Mouse (Mus musculus) monocyte, adult 2 months (primary cell): ENCODE data around the gene Ybx3.

ENCODE experiments used
- DNase-seq, 2 experiments: peaks; one replicate each; pipeline ENCODE4 v3.0.0; 2022; ENCODE audit warnings: low spot score in 2 of 2, low read depth in 1 of 2

The Ybx3 gene

DNA sequence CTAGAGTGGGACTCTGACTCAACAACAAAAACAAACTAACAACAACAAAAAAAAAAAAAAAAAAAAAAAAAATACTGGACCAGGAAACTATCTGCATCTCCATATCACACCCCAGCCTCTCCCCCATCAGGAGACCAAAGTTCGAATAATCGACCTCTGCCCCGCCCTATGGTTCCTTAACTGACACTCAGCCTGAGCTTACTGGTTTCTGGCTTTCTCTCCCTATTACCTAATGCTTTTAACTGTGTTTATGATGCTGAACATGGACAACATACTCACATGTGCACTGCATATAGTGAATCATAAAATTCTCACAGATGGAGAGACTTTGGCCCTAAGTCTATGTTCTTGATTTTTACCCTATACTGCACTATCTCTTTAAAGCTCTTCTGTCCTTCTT, 49.0 kb downstream of the Ybx3 start:
- DNase-seq = no peak

DNA sequence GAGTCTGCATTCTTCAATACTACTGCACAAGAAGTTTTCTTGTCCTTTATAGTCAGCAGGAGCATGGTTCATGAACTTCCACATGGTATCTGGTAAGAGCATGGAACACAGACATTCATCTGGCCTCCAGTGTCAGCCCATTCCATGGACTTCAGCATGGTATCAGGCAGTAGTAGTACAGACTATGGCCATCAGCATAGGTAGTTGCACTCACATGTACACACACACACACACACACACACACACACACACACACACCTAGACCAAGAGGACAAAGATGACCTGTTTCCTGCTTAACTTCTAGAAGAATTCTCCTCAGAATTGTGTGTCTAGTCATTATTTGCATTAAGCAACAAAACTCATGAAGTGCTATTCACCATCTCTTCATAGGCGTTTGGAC, 49.5 kb downstream of the Ybx3 start:
- no peak for DNase-seq

DNA sequence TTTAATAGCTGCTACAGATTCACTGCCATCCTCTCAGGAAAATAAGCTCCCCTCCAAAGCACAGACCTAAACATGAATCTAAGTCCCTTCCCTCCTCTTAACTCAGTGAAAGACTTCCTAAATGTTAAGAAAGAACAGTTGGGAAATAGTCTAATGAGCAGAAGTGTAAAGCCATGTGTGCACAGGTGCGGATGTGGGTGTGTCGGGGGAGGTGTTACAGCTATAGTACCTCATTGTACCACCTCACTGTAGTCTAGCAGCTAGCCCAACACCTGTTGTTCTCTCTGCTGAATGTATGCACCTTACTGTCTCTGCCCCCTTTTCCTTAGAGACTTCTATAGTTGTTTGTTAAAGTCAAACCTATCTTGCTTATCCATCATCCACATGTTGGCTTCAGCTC, 61.2 kb downstream of the Ybx3 start:
- DNase-seq = no peak

DNA sequence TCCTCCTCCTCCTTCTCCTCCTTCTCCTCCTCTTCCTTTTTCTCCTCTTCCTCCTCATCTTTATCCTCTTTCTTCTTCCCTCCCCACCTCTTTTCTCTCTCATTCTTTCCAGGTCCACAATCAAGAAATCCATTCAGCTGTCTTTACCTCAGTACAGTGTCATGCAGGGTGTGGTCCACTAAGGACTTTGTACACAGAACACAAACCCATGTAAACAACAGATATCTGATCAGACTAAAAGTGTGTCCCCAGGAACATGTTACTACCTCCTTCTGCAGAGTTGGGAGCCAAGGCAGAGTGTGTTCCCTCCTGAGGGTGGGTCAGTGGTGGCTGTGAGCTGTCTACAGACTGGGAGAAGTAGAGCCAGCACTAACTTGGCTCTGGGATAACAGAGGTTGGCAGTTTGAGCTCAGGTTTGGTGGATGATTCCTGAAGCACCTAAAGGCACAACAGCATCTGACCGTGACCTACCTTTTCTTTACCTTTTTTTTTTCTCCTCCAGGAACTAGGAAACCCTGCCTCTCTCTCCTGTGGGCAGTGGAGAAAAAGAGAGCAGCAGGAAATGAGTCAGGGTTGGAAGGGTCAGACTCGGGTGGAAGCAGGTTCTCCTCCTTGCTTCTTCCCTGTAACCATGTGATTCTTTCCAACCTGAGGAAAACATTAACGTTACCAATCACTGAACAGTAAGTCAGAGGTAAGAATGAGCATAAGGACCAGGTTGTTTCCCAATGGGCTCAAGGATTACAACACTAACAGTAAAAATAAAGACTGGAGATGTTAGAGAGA, 66.2 kb downstream of the Ybx3 start:
- no peak for DNase-seq

DNA sequence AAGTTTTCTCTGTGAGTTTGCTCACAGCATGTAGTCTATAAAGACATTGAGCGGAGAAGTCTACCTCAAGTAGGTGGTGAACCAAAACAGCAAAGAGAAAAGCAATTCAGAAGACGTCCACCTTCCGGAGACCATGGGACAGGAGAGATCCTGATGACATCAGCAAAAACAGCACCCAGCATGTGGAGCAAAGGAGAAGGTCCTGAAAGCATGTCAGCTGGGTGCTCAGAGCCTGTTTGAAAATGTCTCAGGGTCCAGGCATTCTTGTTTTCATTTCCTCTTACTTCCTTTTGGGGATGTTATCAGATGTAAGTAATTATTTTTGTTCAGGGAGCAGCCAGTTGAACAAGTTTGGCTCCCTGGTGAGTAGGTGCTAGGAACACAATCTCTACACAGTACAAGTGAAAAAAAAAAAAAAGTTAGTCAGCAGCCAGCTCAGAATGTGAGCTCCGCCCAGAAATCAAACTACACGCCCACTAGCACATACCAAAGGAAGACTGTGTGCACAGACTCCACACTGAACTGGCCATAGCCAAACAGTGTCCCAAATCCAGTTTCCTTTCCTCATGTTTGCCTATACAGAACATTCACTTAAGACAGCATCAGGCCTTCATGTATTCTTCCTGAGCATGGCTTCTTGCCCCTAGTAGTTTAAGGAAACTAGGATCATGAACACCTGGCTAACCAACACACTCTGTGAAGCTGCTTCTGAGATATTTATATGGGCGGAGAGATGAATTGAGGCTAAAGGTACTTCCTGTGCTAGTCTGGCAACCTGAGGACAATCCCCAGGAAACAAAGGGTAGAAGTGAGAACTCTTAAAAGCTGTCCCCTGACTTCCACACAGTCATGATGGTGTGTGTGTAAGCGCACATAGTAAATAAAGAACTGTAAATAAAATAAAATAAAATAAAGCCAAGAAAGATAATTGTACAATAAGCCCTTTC, 71.8 kb downstream of the Ybx3 start:
- no peak for DNase-seq
